Mouse (Mus musculus) embryonic facial prominence, embryonic 10.5 days (tissue): ENCODE data around the gene Slc35e3. TPM values are rescaled to one million over a fixed set of nuclear protein-coding genes. Genes with fewer than 3 reads are reported as not detected.
A peak's percentile ranks its signal among the peaks of the same experiment; 100 is the strongest.
"Not testable (repeated sequence)": the region's sequence is repeated elsewhere in the genome, so short reads cannot be mapped to it uniquely, and the experiment has no call there.

Source experiments
- DNase-seq: peaks from one replicate; pipeline ENCODE4 v3.0.0-alpha.2; 2017; ENCODE audit warnings: low spot score
- H3K27ac ChIP-seq: fragments of 300-500 bp; sonication (generic); replicated peaks from 2 replicates; pipeline ENCODE4 v1.5.1; 2016; ENCODE audit warnings: mild to moderate bottlenecking
- H3K27me3 ChIP-seq: fragments of 300-500 bp; sonication (generic); replicated peaks from 2 replicates; pipeline ENCODE4 v1.6.1; 2016; ENCODE audit warnings: low read depth, mild to moderate bottlenecking; ENCODE audit not compliant: poor library complexity, severe bottlenecking
- H3K36me3 ChIP-seq: fragments of 300-500 bp; sonication (generic); replicated peaks from 2 replicates; pipeline ENCODE4 v1.6.1; 2016; ENCODE audit warnings: mild to moderate bottlenecking, moderate library complexity
- H3K4me1 ChIP-seq: fragments of 300-500 bp; sonication (generic); 2 replicates; pipeline ENCODE4 v1.6.1; 2016
- H3K4me3 ChIP-seq: fragments of 300-500 bp; sonication (generic); 2 replicates; pipeline ENCODE4 v1.5.1; 2016; ENCODE audit warnings: mild to moderate bottlenecking, moderate library complexity
- H3K9me3 ChIP-seq: fragments of 300-500 bp; sonication (generic); 2 replicates; pipeline ENCODE4 v1.6.1; 2016; ENCODE audit warnings: mild to moderate bottlenecking
- WGBS: fragments of 180-500 bp; shearing (Covaris S2); methylation state at CpG from one replicate; pipeline ENCODE4 v1.1.7; 2016; 5-methylcytosine and 5-hydroxymethylcytosine counted together
- polyA plus RNA-seq: library from polyadenylated mRNA; unstranded; fragments of >200 nt; fragmentation: Nextera tagmentation; extraction: Ambion mirVana; gene quantifications from 2 replicates; pipeline ENCODE4 v1.2.1, GENCODE M21; 2016

The Slc35e3 gene
- polyA plus RNA-seq, 1 experiment from 2014 or later, result 24.7 TPM

DNA sequence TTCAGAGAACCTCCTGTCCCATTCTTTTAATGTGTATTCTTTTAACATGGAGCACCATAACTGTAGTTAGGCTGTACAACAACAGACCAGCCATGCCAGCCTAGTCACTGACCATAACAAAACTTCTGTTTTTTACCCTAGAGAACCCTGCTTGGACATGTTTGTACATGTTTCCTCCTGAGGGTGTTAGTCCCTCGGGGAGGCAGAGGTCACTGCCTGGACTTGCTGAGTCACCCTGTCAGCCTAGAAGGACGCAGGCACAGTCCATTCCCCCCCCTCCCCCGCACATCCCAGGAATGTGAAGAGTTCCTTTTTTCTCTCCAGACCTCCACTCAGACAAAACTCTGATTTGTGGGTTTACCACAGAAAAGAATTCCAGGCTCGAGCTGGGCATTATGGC is 28.6 kb downstream of the Slc35e3 start:
- peak; percentile 60 for DNase-seq
- Histone ChIP-seq H3K36me3 (no peaks in the 10 kb centered on the region), H3K4me1 (peaks cover 16% of the 10 kb centered on the region), H3K9me3 (no peaks in the 10 kb centered on the region), H3K27me3 (no peaks in the 10 kb centered on the region), H3K4me3 (no peak overlapping the region), H3K27ac (peak overlapping the region; percentile 48)
- WGBS, result 11% methylated on average over 4 of the region's 4 CpGs

DNA sequence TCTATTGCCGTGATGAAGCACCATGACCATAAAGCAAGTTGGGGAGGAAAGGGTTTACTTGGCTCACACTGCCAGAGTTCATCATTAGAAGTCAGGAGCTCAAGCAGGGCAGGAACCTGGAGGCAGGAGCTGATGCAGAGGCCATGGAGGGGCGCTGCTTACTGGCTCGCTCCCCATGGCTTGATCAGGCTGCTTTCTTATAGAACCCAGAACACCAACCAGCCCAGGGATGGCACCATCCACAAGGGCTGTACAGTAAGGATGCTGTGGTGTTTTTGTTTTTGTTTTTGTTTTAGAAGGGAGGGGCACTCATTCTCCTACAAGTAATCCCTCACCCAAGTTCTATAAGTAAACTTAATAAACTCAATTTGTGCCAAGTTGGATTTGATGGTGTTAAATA is 29.5 kb downstream of the Slc35e3 start:
- H3K36me3 ChIP-seq, result no peaks in the 10 kb centered on the region
- no peaks in the 10 kb centered on the region for H3K9me3 ChIP-seq
- no peaks in the 10 kb centered on the region for H3K27me3 ChIP-seq
- WGBS, result 93% methylated on average over 3 of the region's 3 CpGs
- H3K4me3 ChIP-seq, result no peak overlapping the region
- peaks cover 16% of the 10 kb centered on the region for H3K4me1 ChIP-seq
- no peak overlapping the region for H3K27ac ChIP-seq
- no peak for DNase-seq

DNA sequence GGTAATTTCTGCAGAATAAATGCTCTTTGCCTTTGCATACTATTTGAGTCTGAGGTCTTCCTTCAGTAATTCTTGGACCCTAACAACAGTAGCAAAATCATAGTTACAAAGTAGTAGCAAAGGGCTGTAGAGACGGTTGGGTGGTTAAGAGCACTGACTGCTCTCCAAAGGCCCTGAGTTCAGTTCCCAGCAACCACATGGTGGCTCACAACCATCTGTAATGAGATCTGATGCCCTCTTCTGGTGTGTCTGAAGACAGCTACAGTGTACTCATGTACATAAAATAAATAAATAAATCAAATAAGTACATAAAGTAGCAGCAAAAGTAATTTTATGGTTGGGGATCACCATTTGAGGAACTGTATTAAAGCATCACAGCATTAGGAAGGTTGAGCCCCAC is 30.5 kb downstream of the Slc35e3 start:
- not testable (repeated sequence) for H3K27me3 ChIP-seq, H3K36me3 ChIP-seq, H3K4me3 ChIP-seq, H3K27ac ChIP-seq, DNase-seq, H3K9me3 ChIP-seq
- peaks cover 20% of the 10 kb centered on the region for H3K4me1 ChIP-seq
- WGBS, result 93% methylated on average over 1 of the region's 1 CpGs

DNA sequence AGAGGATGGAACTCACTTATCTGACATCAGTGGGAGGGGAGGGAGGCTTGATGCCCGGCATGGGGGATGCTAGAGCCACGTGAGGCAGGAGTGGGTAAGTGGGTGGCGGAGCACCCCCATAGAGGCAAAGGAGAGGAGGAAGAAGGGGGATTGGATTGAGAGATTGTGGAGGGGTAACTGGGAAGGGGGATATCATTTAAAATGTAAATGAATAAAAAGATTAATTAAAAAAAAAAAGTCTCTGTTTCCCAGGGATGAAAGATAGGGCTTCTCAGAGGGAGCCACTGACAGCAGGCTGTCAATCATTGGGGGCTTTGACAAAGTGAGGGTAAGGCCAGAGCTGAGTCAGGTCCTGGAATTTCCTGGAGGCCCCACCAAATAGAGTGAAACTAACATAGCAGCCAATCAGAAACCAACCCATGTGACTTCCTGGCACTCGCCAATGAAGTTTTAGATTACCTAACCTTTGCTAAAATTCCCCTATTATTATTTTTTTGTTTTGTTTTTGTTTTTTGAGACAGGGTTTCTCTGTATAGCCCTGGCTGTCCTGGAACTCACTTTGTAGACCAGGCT is 31.2 kb downstream of the Slc35e3 start:
- Histone ChIP-seq H3K9me3 (no peaks in the 10 kb centered on the region), H3K4me3 (no peak overlapping the region), H3K27me3 (no peaks in the 10 kb centered on the region), H3K27ac (no peak overlapping the region), H3K4me1 (peaks cover 20% of the 10 kb centered on the region), H3K36me3 (no peaks in the 10 kb centered on the region)
- DNase-seq, result no peak
- 75% methylated on average over 4 of the region's 4 CpGs for WGBS

DNA sequence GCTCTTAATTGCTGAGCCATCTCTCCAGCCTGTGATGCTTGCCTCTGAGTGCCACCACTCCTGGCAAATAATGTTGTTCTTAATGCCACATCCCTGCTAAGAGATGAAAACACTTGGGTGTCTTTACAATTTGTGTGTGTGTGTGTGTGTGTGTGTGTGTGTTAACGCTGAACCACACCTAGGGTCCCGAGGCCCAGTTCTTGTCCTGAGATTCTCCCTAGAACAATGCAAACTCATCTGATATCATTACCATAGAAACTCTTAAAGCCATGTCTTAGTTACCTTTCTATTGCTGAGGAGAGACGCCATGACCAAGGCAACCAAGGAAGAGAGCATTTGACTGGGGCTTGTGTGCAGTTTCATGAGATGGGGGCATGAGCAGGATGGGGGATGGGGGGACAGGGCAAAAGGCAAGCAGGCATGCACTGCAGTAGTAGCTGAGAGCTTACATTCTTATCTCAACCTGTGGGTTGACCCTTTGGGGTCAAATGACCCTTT is 32.1 kb downstream of the Slc35e3 start:
- 87% methylated on average over 3 of the region's 3 CpGs for WGBS
- Histone ChIP-seq H3K9me3 (no peaks in the 10 kb centered on the region), H3K4me1 (peaks cover 27% of the 10 kb centered on the region), H3K36me3 (peaks cover 4% of the 10 kb centered on the region), H3K4me3 (no peak overlapping the region), H3K27me3 (no peaks in the 10 kb centered on the region), H3K27ac (no peak overlapping the region)
- no peak for DNase-seq

DNA sequence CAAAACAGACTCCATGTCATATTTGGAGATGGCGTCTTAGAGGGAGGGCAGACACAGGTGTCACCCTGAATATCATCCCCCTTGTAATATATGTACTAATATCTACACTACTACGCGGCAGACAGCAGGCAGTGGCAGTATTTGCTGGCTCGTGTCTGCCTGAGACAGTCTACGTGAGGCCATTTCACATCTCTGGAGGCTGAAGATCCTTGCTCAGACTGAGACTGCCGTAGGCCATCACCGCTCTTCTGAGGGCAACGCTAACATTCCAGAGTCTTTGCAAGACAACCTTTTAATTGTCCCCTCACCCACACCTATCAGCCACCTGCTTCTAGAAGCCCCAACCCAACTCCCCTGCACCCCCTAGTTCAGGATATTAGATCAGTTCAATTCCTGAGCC is 32.7 kb downstream of the Slc35e3 start:
- H3K4me1 ChIP-seq, result peaks cover 30% of the 10 kb centered on the region
- no peaks in the 10 kb centered on the region for H3K9me3 ChIP-seq
- 91% methylated on average over 8 of the region's 8 CpGs for WGBS
- peaks cover 10% of the 10 kb centered on the region for H3K36me3 ChIP-seq
- H3K27ac ChIP-seq, result no peak overlapping the region
- no peak for DNase-seq
- no peaks in the 10 kb centered on the region for H3K27me3 ChIP-seq
- H3K4me3 ChIP-seq, result no peak overlapping the region

DNA sequence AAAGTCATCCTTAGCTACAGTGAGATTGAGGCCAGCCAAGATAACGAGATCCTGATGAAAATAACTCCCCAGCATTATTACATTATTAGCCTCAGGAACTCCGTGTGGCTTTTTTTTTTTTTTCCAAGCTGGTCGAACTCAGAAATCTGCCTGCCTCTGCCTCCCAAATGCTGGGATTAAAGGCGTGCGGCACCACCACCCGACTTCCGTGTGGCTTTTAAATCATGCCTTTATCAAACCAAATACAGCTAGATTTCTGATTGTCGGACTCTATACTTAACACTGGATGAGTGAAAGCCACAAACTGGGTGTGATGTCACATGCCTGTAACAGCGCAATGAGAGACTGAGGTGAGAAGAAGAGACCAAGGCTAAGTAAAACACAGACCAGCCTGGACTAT is 33.3 kb downstream of the Slc35e3 start:
- Histone ChIP-seq H3K9me3 (no peaks in the 10 kb centered on the region), H3K27ac (no peak overlapping the region), H3K4me3 (no peak overlapping the region), H3K36me3 (peaks cover 16% of the 10 kb centered on the region), H3K27me3 (no peaks in the 10 kb centered on the region), H3K4me1 (peaks cover 25% of the 10 kb centered on the region)
- no peak for DNase-seq
- WGBS, result 91% methylated on average over 9 of the region's 9 CpGs

DNA sequence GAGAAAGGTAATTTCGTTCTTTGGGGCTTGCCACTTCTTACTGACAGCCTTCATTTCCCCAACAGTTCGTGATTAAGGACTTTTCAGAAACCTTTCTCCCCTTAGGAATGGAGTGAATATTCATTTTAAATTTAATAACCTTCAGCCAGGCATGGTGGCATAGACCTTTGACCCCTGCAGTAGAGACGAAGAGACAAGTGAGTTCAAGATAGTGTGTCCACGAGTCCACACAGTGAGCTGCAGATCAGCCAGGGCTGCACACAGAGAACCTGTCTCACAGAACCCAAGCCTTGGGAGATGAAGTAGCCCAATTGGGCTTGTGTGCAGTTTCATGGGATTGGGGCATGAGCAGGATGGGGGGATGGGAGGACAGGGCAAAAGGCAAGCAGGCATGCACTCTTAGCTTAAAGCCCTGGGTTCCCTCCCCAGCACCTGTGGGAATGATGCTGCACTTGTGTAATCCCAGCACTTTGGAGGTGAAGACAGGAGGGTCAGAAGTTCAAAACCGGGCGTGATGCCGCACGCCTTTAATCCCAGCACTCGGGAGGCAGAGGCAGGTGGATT is 33.9 kb downstream of the Slc35e3 start:
- Histone ChIP-seq H3K4me1 (peaks cover 19% of the 10 kb centered on the region), H3K27me3 (no peaks in the 10 kb centered on the region), H3K27ac (no peak overlapping the region), H3K9me3 (no peaks in the 10 kb centered on the region), H3K36me3 (peaks cover 22% of the 10 kb centered on the region), H3K4me3 (no peak overlapping the region)
- 91% methylated on average over 9 of the region's 9 CpGs for WGBS
- no peak for DNase-seq

DNA sequence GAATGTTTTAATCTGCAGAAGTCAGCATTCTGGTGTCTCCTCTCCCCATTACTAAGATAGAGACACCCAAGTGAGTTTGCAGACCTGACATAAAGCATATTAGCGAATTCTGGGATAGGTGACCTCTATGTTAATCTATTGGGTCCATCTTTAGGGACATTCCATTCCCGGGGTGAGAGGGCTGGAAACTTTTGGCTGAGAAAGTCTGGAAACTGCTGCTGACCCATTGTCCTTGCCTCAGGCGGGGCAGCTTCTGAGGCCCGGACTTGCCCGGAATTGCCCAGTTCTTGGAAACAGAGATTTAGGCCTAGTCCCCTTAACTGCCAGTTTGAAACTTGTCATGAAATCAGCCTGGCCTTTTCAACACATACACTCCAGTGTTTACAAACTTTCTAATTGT is 34.8 kb downstream of the Slc35e3 start:
- DNase-seq, result no peak
- Histone ChIP-seq H3K9me3 (no peaks in the 10 kb centered on the region), H3K27ac (0 out of 2 replicates have a peak overlapping the region, but pooled peaks have one; percentile 100), H3K4me3 (peak overlapping the region; percentile 91), H3K36me3 (peaks cover 30% of the 10 kb centered on the region), H3K27me3 (no peaks in the 10 kb centered on the region), H3K4me1 (peaks cover 19% of the 10 kb centered on the region)
- 65% methylated on average over 5 of the region's 5 CpGs for WGBS

DNA sequence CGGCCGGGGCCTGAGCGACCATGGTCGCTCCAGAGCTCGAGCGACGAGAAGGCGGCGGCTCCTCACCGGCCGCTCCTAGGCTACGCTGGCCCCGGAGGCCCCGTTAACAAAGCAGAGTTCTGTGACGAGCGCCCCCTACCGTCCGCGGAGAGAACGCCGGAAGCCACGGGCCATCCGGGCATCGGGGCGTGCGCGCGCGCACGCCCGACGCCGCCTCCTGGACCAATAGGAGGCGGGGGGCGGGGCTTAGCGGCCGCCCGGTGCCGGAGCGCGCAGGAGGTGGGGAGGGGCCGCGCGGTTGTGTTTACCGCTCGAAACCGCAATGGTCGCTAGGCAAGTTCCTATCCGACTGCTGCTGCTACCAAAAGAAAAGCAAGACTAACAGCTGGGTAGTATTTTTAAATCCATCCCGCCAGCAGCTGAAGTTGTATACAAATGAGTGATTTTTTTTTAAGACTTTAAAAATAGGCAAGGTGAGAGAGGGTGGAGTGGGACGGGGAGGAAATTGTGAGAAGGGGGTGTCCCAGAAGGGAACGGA is 35.5 kb downstream of the Slc35e3 start, which contains the start of gene Mdm2:
Gene Mdm2 (minus strand): TSS at position 155 of the 538 bp plus-strand sequence.
- WGBS, result 1% methylated on average over 52 of the region's 52 CpGs
- H3K4me1 ChIP-seq, result peaks cover 16% of the 10 kb centered on the region
- H3K9me3 ChIP-seq, result no peaks in the 10 kb centered on the region
- peak; percentile 97 for DNase-seq
- H3K27ac ChIP-seq, result peak within 1 kb of the TSS; percentile 100
- H3K27me3 ChIP-seq, result no peaks in the 10 kb centered on the region
- H3K36me3 ChIP-seq, result peaks cover 38% of the 10 kb centered on the region
- H3K4me3 ChIP-seq, result peak within 1 kb of the TSS; percentile 91

DNA sequence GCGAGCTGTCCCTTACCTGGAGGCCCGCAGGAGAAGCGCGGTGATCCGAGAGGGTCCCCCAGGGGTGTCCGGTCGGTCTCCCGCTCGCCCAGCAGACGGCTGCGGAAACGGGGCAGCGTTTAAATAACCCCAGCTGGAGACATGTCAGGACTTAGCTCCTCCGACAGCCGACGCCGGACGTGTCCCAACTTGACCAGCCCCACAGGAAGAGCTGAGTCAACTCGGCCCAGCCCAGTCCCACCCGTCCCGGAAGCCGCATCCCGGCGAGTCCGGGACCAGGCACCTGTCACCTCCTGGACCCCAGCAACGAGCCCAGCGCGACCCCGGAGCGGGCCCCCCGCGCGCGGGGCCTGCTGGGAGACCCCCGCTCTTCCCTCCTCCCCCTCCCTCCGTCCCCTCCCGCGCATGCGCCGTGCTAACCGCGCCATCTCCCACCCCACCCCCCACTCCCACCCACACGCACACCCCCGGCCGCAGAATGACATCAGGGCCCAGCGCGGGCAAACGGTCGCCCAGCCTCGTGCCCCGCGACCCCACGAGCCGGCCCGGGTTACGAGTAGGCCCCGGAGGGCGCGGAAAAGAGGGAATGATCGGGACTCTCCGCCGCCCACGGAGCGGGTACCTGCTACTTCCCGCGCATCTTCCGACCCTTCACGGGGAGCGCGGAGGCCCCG is 36.1 kb downstream of the Slc35e3 start:
- peak; percentile 93 for DNase-seq
- H3K36me3 ChIP-seq, result peaks cover 44% of the 10 kb centered on the region
- peaks cover 16% of the 10 kb centered on the region for H3K4me1 ChIP-seq
- H3K9me3 ChIP-seq, result no peaks in the 10 kb centered on the region
- whole genome bisulfite sequencing, result under 1% methylated on average over 70 of the region's 71 CpGs
- no peaks in the 10 kb centered on the region for H3K27me3 ChIP-seq
- H3K27ac ChIP-seq, result peak overlapping the region; percentile 100
- H3K4me3 ChIP-seq, result peak overlapping the region; percentile 91

DNA sequence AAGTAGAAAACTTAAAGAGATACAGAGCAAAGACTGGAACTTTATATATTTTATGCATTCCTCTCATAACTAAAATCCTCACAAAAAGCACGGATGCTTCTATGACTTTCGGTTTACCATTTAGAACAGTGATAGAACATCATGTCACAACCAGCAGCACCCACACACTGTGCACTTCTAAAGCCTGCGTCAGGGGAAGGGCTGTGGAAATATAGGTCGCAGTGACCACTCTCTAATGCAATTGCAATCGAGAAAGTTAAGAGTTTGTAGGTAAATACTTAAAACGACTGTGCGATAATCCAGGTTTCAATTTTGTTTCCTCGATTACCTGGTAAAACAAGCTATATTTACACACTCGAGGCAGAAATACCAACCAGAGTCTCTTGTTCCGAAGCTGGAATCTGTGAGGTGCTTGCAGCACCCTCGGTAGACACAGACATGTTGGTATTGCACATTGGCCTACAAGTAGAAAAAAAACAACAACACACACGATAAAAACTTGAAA is 36.8 kb downstream of the Slc35e3 start:
- Histone ChIP-seq H3K4me3 (peak overlapping the region; percentile 91), H3K36me3 (peaks cover 51% of the 10 kb centered on the region), H3K27me3 (no peaks in the 10 kb centered on the region), H3K27ac (peak overlapping the region; percentile 100), H3K4me1 (peaks cover 16% of the 10 kb centered on the region), H3K9me3 (no peaks in the 10 kb centered on the region)
- WGBS, result 58% methylated on average over 12 of the region's 12 CpGs
- no peak for DNase-seq
